23 mouse cellular contexts compared by ENCODE assay signal in genomic region chr1:189128706-189129105, GRCm38 (mm10).
DNase-seq lines count a peak whose midpoint lies in the region; ATAC-seq lines count a peak whose summit lies in the region.
"Had no signal": no experiment of that assay in that cellular context is flagged by ENCODE, and none has a peak within 500 bp of the region (broad histone marks: within the 10 kb centered on the region; RNA-seq: fewer than 3 reads in every experiment).

No protein-coding gene starts in this region.

- no peaks in the 10 kb centered on the region for H3K36me3 ChIP-seq in hindbrain, embryonic 10.5 days
- H3K36me3 ChIP-seq in hindbrain, embryonic 16.5 days (ENCODE audit: control insufficient read depth, insufficient read depth, low read length): no peaks in the 10 kb centered on the region
- no peaks in the 10 kb centered on the region for H3K36me3 ChIP-seq in midbrain, embryonic 12.5 days
- H3K36me3 ChIP-seq in midbrain, embryonic 15.5 days (replicated peaks): no peaks in the 10 kb centered on the region
- H3K36me3 ChIP-seq in neural tube, embryonic 12.5 days: no peaks in the 10 kb centered on the region
- H3K36me3 ChIP-seq: embryonic facial prominence, embryonic 10.5 days; embryonic facial prominence, embryonic 12.5 days; forebrain, embryonic 12.5 days had no signal

- ATAC-seq in hindbrain, embryonic 16.5 days: no peak
- 0 out of 2 replicates have a peak, but pooled peaks have one; percentile 34 for ATAC-seq in midbrain, embryonic 12.5 days (ENCODE audit: low FRiP score, low read depth)
- ATAC-seq in midbrain, embryonic 15.5 days (replicated peaks): no peak
- ATAC-seq in neural tube, embryonic 12.5 days (ENCODE audit: low FRiP score, low read depth): peak; percentile 48; the same call in 1 of the 2 replicates
- ATAC-seq: activated CD4-positive, CD25-positive, alpha-beta regulatory T cell, adult 4 months; forebrain, embryonic 14.5 days; forebrain, postnatal 0 days; Patski had no signal

- H3K27me3 ChIP-seq in hindbrain, embryonic 10.5 days (ENCODE audit: insufficient read depth, poor library complexity, severe bottlenecking): no peaks in the 10 kb centered on the region
- H3K27me3 ChIP-seq in hindbrain, embryonic 16.5 days (replicated peaks; ENCODE audit: control insufficient read depth, insufficient read depth, low read length): no peaks in the 10 kb centered on the region
- no peaks in the 10 kb centered on the region for H3K27me3 ChIP-seq in midbrain, embryonic 12.5 days
- H3K27me3 ChIP-seq in midbrain, embryonic 15.5 days (replicated peaks): no peaks in the 10 kb centered on the region
- H3K27me3 ChIP-seq in neural tube, embryonic 12.5 days (replicated peaks): no peaks in the 10 kb centered on the region
- H3K27me3 ChIP-seq: embryonic facial prominence, embryonic 12.5 days; forebrain, embryonic 12.5 days had no signal

- 85% methylated on average over 2 of the region's 2 CpGs for WGBS in hindbrain, embryonic 10.5 days
- 95% methylated on average over 2 of the region's 2 CpGs for WGBS in hindbrain, embryonic 16.5 days
- WGBS in midbrain, embryonic 12.5 days: 92% methylated on average over 2 of the region's 2 CpGs
- 89% methylated on average over 2 of the region's 2 CpGs for WGBS in midbrain, embryonic 15.5 days
- WGBS in neural tube, embryonic 12.5 days: 84% methylated on average over 2 of the region's 2 CpGs

- H3K27ac ChIP-seq in hindbrain, embryonic 10.5 days: peak overlapping the region; percentile 80; the same call in 1 of the 2 replicates
- no peak overlapping the region for H3K27ac ChIP-seq in hindbrain, embryonic 16.5 days (ENCODE audit: low read depth, low read length)
- no peak overlapping the region for H3K27ac ChIP-seq in midbrain, embryonic 12.5 days (replicated peaks)
- no peak overlapping the region for H3K27ac ChIP-seq in midbrain, embryonic 15.5 days
- no peak overlapping the region for H3K27ac ChIP-seq in neural tube, embryonic 12.5 days
- H3K27ac ChIP-seq: embryonic facial prominence, embryonic 10.5 days; embryonic facial prominence, embryonic 12.5 days; forebrain, embryonic 12.5 days had no signal

- peaks cover 18% of the 10 kb centered on the region for H3K4me1 ChIP-seq in hindbrain, embryonic 10.5 days (replicated peaks)
- no peaks in the 10 kb centered on the region for H3K4me1 ChIP-seq in hindbrain, embryonic 16.5 days (ENCODE audit: control insufficient read depth, insufficient read depth, low read depth, low read length)
- peaks cover 8% of the 10 kb centered on the region for H3K4me1 ChIP-seq in midbrain, embryonic 12.5 days
- no peaks in the 10 kb centered on the region for H3K4me1 ChIP-seq in midbrain, embryonic 15.5 days
- peaks cover 16% of the 10 kb centered on the region for H3K4me1 ChIP-seq in neural tube, embryonic 12.5 days
- H3K4me1 ChIP-seq: embryonic facial prominence, embryonic 12.5 days had no signal

- H3K9me3 ChIP-seq in hindbrain, embryonic 10.5 days: no peaks in the 10 kb centered on the region
- H3K9me3 ChIP-seq in hindbrain, embryonic 16.5 days (ENCODE audit: control insufficient read depth, low read length): no peaks in the 10 kb centered on the region
- H3K9me3 ChIP-seq in midbrain, embryonic 12.5 days: no peaks in the 10 kb centered on the region
- no peaks in the 10 kb centered on the region for H3K9me3 ChIP-seq in midbrain, embryonic 15.5 days
- H3K9me3 ChIP-seq in neural tube, embryonic 12.5 days: no peaks in the 10 kb centered on the region
- H3K9me3 ChIP-seq: embryonic facial prominence, embryonic 10.5 days; embryonic facial prominence, embryonic 12.5 days; forebrain, embryonic 12.5 days had no signal

- H3K9ac ChIP-seq in hindbrain, embryonic 16.5 days (ENCODE audit: low read depth, low read length): no peak overlapping the region
- no peak overlapping the region for H3K9ac ChIP-seq in midbrain, embryonic 12.5 days (replicated peaks)
- H3K9ac ChIP-seq in midbrain, embryonic 15.5 days: no peak overlapping the region
- no peak overlapping the region for H3K9ac ChIP-seq in neural tube, embryonic 12.5 days
- H3K9ac ChIP-seq: embryonic facial prominence, embryonic 12.5 days; forebrain, embryonic 12.5 days; forebrain, postnatal 0 days had no signal

- H3K4me3 ChIP-seq in hindbrain, embryonic 10.5 days: no peak overlapping the region
- no peak overlapping the region for H3K4me3 ChIP-seq in hindbrain, embryonic 16.5 days (ENCODE audit: low read length)
- H3K4me3 ChIP-seq in midbrain, embryonic 12.5 days: no peak overlapping the region
- H3K4me3 ChIP-seq in midbrain, embryonic 15.5 days: no peak overlapping the region
- no peak overlapping the region for H3K4me3 ChIP-seq in neural tube, embryonic 12.5 days
- H3K4me3 ChIP-seq: embryonic facial prominence, embryonic 10.5 days; embryonic facial prominence, embryonic 12.5 days; forebrain, embryonic 12.5 days had no signal

- no peak for DNase-seq in hindbrain, embryonic 10.5 days (ENCODE audit: low spot score)
- no peak for DNase-seq in neural tube, embryonic 10.5 days (ENCODE audit: extremely low spot score, low spot score)
- DNase-seq in MN1 (ENCODE audit: low spot score): peak; percentile 1
- no peak for DNase-seq in thymus, postnatal 4 days
- DNase-seq: adrenal gland, adult 8-10 months; adrenal gland, postnatal 14 days; adrenal gland, postnatal 36 days; cerebellum, adult 11-12 months; cerebellum, adult 2 months; cerebellum, adult 9-10 months; cerebellum, postnatal 10 days; cerebellum, postnatal 25 days; forebrain, postnatal 0 days had no signal

- no peak overlapping the region for H3K4me2 ChIP-seq in hindbrain, embryonic 16.5 days (ENCODE audit: low read length)
- no peak overlapping the region for H3K4me2 ChIP-seq in midbrain, embryonic 12.5 days (replicated peaks)
- H3K4me2 ChIP-seq in midbrain, embryonic 15.5 days: no peak overlapping the region
- H3K4me2 ChIP-seq in neural tube, embryonic 12.5 days (replicated peaks): no peak overlapping the region
- H3K4me2 ChIP-seq: embryonic facial prominence, embryonic 12.5 days; forebrain, embryonic 12.5 days had no signal

Comparison
In these comparisons a context has a peak if more than half of its experiments do, and no peak if none do; other contexts are left out.
1. ATAC-seq: peak in midbrain, embryonic 12.5 days (single experiment) and neural tube, embryonic 12.5 days (single experiment); none in hindbrain, embryonic 16.5 days (single experiment) and midbrain, embryonic 15.5 days (single experiment).